Mouse (Mus musculus) liver, embryonic 14.5 days (tissue): ENCODE measurements around the gene Hspa4l.

Experiments
- CTCF ChIP-seq: IDR thresholded peaks from 2 replicates; pipeline ENCODE4 v1.5.1; 2016; ENCODE audit warnings: antibody characterized with exemption, low read depth, control low read depth
- EP300 ChIP-seq: IDR thresholded peaks from 2 replicates; pipeline ENCODE4 v1.6.1; 2016; ENCODE audit warnings: antibody characterized with exemption, low read depth

DNA sequence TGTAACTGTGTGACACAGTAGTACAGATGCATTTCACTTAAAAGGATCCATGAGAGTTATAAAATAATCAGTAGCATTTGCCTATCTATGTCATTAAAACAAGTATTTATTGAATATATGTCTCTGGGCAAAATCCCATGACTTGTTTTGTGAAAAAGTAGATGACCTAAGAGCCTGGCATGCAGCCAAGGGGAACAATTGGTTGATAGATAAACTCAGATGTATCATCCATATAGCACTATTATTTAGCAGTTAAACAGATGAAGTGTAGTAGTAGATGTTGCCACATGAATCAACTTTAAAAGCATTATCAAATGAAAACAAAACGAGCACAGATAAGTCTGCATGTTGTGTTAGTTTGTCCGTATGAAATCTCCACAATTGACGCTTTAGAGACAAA lies 25.3 kb upstream of the Hspa4l start:
- TF ChIP-seq CTCF (no peak), EP300 (no peak)
